Mouse (Mus musculus) spleen, adult 2 months (tissue): ENCODE measurements at regions not wholly inside any gene's neighbourhood (a gene's known extent, or its start where the extent isn't known, plus 50 kb on each side); places are given as distances from the start of the nearest gene placed in this dataset.

Experiments used
- CTCF ChIP-seq: fragments of 200-500 bp; IDR thresholded peaks from 2 replicates; pipeline ENCODE4 v1.5.1; 2011; ENCODE audit warnings: mild to moderate bottlenecking, inconsistent platforms; ENCODE audit not compliant: insufficient read depth, insufficient read length, insufficient replicate concordance; ENCODE audit errors: extremely low read depth
- POLR2A ChIP-seq: fragments of 200-500 bp; IDR thresholded peaks from 2 replicates; pipeline ENCODE4 v1.6.1; 2011; ENCODE audit warnings: low read depth, low read length, inconsistent platforms

GRCm38 (mm10) chr13:10526470-10527207, 166.0 kb upstream of the Chrm3 start:
- TF ChIP-seq POLR2A (no peak), CTCF (no peak)
